Mouse (Mus musculus): ENCODE data around the gene Auh. TPM values are rescaled to one million over a fixed set of nuclear protein-coding genes. Genes with fewer than 3 reads are reported as not detected.

Gene Auh
- total and polyA plus RNA-seq, 3 experiments = 68.5 to 191 (median 74.1) TPM

DNA sequence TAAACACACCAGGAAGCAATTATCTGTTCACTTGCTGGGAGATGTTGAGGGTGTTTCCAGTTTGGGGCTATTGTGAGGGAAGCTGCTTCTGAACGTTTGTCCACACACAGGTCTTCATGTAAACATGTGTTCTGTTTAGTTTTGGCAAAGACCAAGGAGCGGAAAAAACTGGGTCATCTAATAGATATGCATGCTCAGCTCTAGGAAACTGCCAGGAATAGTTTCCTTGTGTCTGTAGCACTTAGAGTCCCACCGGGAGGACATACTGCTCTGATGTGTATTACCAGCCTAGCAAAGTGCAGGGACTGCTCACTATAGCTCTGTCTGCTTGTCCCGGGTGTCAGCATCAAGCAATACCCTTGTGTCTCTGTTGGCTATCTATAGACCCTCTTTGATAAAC lies 127.0 kb downstream of the Auh start:
- peaks cover 0 to 20% of the 10 kb centered on the region in 2 experiments; a peak in 2 of 4 replicates for H3K4me1 ChIP-seq (ENCODE audit: control insufficient read depth in 1 of 2, insufficient read depth in 2 of 2)
- H3K4me2 ChIP-seq (ENCODE audit: insufficient read depth, low read depth, poor library complexity, severe bottlenecking) = no peak overlapping the region
- in situ Hi-C loops (cut with MboI; ENCODE audit: low pct_ligation_motif_present, low pct_unique_long_range_greater_than_20kb, low sequenced_read_pairs) = no loop called here
- no peaks in the 10 kb centered on the region for H3K36me3 ChIP-seq (replicated peaks in 1 of 2; ENCODE audit: control insufficient read depth in 1 of 2, insufficient read depth in 1 of 2, low read length in 1 of 2)
- dilution Hi-C loops (cut with MboI; ENCODE audit: extremely low pct_ligation_motif_present, extremely low pct_unique_long_range_greater_than_20kb, low sequenced_read_pairs) = no loop called here
- TF ChIP-seq BHLHE40 (IDR thresholded peaks at IDR 0.05; ENCODE audit: low read depth, low read length) (no peak), ZNF384 (IDR thresholded peaks at IDR 0.05; ENCODE audit: low read depth, low read length) (no peak), NELFE (IDR thresholded peaks at IDR 0.05; ENCODE audit: low read depth, low read length) (no peak), UBTF (IDR thresholded peaks at IDR 0.05; ENCODE audit: low read depth, low read length) (no peak), RCOR1 (conservative IDR thresholded peaks at IDR 0.05; ENCODE audit: low read depth, low read length) (no peak), E2F4 (IDR thresholded peaks at IDR 0.05; ENCODE audit: insufficient replicate concordance, low read depth, low read length) (no peak), ZC3H11A (IDR thresholded peaks at IDR 0.05; ENCODE audit: low read depth, low read length) (no peak), NRF1 (IDR thresholded peaks at IDR 0.05; ENCODE audit: low read depth, low read length) (no peak), KAT2A (IDR thresholded peaks at IDR 0.05; ENCODE audit: insufficient replicate concordance, low read length) (no peak), CHD1 (IDR thresholded peaks at IDR 0.05; ENCODE audit: low read depth, low read length) (no peak), MEF2A (IDR thresholded peaks at IDR 0.05; ENCODE audit: borderline replicate concordance, low read depth, low read length) (no peak), TCF12 (IDR thresholded peaks at IDR 0.05; ENCODE audit: low read depth, low read length) (no peak), TBP (conservative IDR thresholded peaks at IDR 0.05; ENCODE audit: low read depth, low read length) (no peak), RAD21 (IDR thresholded peaks at IDR 0.05; ENCODE audit: low read depth, low read length) (no peak), PAX5 (IDR thresholded peaks at IDR 0.05; ENCODE audit: low read length) (no peak), MYC (IDR thresholded peaks at IDR 0.05; ENCODE audit: low read depth, low read length) (no peak), SMC3 (IDR thresholded peaks at IDR 0.05; ENCODE audit: low read depth, low read length) (no peak)
- no peak overlapping the region for H3K9ac ChIP-seq (ENCODE audit: insufficient read depth, low read depth)
- H3K27ac ChIP-seq (ENCODE audit: insufficient read depth, low read depth) = no peak overlapping the region
- H3K79me2 ChIP-seq (replicated peaks; ENCODE audit: control insufficient read depth, extremely low read depth, insufficient read depth, poor library complexity, severe bottlenecking) = no peaks in the 10 kb centered on the region
- H3K9me3 ChIP-seq (replicated peaks; ENCODE audit: low read length) = no peaks in the 10 kb centered on the region
- H3K27me3 ChIP-seq (replicated peaks) = no peaks in the 10 kb centered on the region
- DNase-seq (ENCODE audit: extremely low read depth) = no peak
- no peak overlapping the region for H3K4me3 ChIP-seq (replicated peaks in 1 of 3; ENCODE audit: low read depth in 2 of 3, low read length in 2 of 3, poor library complexity in 1 of 3)

DNA sequence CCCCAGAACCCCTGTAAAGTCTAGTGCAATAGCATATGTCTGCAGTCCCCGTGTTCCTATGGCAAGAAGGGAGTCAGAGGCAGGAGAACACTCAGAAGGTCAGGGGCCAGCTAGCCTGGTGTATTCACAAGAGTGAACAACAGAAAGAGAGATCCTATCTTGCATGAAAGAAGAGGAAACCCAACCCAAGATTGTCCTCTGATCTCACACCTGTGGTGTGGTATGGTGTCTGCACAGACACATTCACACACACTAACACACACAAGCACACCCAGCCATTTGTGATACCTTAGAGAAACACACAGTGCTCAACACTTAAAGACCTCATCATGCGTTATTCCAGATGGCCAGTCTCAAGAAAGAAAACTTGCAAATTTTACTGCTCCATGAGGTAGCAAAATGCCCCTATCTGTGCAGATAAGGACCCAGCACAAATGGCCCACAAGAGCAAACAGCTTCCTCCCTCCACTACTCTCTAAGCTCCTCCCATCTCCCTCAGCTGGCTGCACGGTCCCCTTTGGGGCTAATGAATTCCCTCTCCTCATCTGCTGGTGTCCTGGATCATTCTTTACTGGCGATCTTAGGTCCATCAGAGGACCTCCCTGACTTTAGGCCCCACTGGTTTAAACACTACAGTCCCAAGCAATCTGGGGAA lies 128.7 kb downstream of the Auh start:
- Histone ChIP-seq H3K27ac (ENCODE audit: insufficient read depth, low read depth) (no peak overlapping the region), H3K4me1 (ENCODE audit: control insufficient read depth in 1 of 2, insufficient read depth in 2 of 2) (peaks cover 0 to 17% of the 10 kb centered on the region in 2 experiments; a peak in 2 of 4 replicates), H3K4me3 (replicated peaks in 1 of 3; ENCODE audit: low read depth in 2 of 3, low read length in 2 of 3, poor library complexity in 1 of 3) (no peak overlapping the region), H3K27me3 (replicated peaks) (peaks cover 3% of the 10 kb centered on the region), H3K4me2 (ENCODE audit: insufficient read depth, low read depth, poor library complexity, severe bottlenecking) (no peak overlapping the region), H3K36me3 (replicated peaks in 1 of 2; ENCODE audit: control insufficient read depth in 1 of 2, insufficient read depth in 1 of 2, low read length in 1 of 2) (no peaks in the 10 kb centered on the region), H3K79me2 (replicated peaks; ENCODE audit: control insufficient read depth, extremely low read depth, insufficient read depth, poor library complexity, severe bottlenecking) (no peaks in the 10 kb centered on the region), H3K9me3 (replicated peaks; ENCODE audit: low read length) (no peaks in the 10 kb centered on the region), H3K9ac (ENCODE audit: insufficient read depth, low read depth) (no peak overlapping the region)
- dilution Hi-C loops (cut with MboI; ENCODE audit: extremely low pct_ligation_motif_present, extremely low pct_unique_long_range_greater_than_20kb, low sequenced_read_pairs) (no loop called here), in situ Hi-C loops (cut with MboI; ENCODE audit: low pct_ligation_motif_present, low pct_unique_long_range_greater_than_20kb, low sequenced_read_pairs) (no loop called here)
- TF ChIP-seq UBTF (IDR thresholded peaks at IDR 0.05; ENCODE audit: low read depth, low read length) (no peak), MAX (IDR thresholded peaks at IDR 0.05; ENCODE audit: low read length) (no peak), GABPA (IDR thresholded peaks at IDR 0.05; ENCODE audit: insufficient replicate concordance, low read depth, low read length) (no peak), ZKSCAN1 (IDR thresholded peaks at IDR 0.05; ENCODE audit: borderline replicate concordance, low read depth, low read length) (no peak), BHLHE40 (IDR thresholded peaks at IDR 0.05; ENCODE audit: low read depth, low read length) (no peak), KAT2A (IDR thresholded peaks at IDR 0.05; ENCODE audit: insufficient replicate concordance, low read length) (no peak), POLR2AphosphoS2 (IDR thresholded peaks at IDR 0.05; ENCODE audit: low read depth, low read length) (no peak), NRF1 (IDR thresholded peaks at IDR 0.05; ENCODE audit: low read depth, low read length) (no peak), MYC (IDR thresholded peaks at IDR 0.05; ENCODE audit: low read depth, low read length) (no peak), NELFE (IDR thresholded peaks at IDR 0.05; ENCODE audit: low read depth, low read length) (no peak), USF2 (conservative IDR thresholded peaks at IDR 0.05; ENCODE audit: low read depth, low read length) (no peak), MEF2A (IDR thresholded peaks at IDR 0.05; ENCODE audit: borderline replicate concordance, low read depth, low read length) (no peak)
- DNase-seq (ENCODE audit: extremely low read depth) = no peak
